Mouse (Mus musculus) liver, embryonic 14.5 days (tissue): ENCODE measurements around the gene Ubl5. TPM values are rescaled to one million over a fixed set of nuclear protein-coding genes. Genes with fewer than 3 reads are reported as not detected.

Experiments used
- ATAC-seq: fragments of 200-750 bp; cut with Nextera tagmentation; 2 replicates; pipeline ENCODE4 v1.8.0; 2017; ENCODE audit warnings: moderate number of reproducible peaks, mild to moderate bottlenecking, moderate library complexity; ENCODE audit not compliant: insufficient read depth
- DNase-seq, 3 experiments: peaks; one replicate each; pipeline ENCODE4 v3.0.0-alpha.2; 2012 to 2013; ENCODE audit warnings: low read depth in 3 of 3, low spot score in 3 of 3
- H3K27ac ChIP-seq: fragments of 300-500 bp; sonication (generic); 2 replicates; pipeline ENCODE4 v1.5.1; 2014; ENCODE audit warnings: moderate library complexity, mild to moderate bottlenecking, control low read depth, inconsistent platforms
- H3K27me3 ChIP-seq: fragments of 300-500 bp; sonication (generic); 2 replicates; pipeline ENCODE4 v1.6.1; 2014; ENCODE audit warnings: mild to moderate bottlenecking, low read length, moderate library complexity; ENCODE audit not compliant: control insufficient read depth, insufficient read depth
- H3K36me3 ChIP-seq: fragments of 300-500 bp; sonication (generic); replicated peaks from 2 replicates; pipeline ENCODE4 v1.6.1; 2014; ENCODE audit warnings: low read depth; ENCODE audit not compliant: control insufficient read depth, insufficient read depth
- H3K4me1 ChIP-seq, 2 experiments: fragments of 200-500 bp in 1 of 2; fragments of 300-500 bp in 1 of 2; sonication (generic) in 1 of 2; replicated peaks; 2 replicates each; pipeline ENCODE4 v1.6.1; 2012 to 2014; ENCODE audit warnings: antibody characterized with exemption in 1 of 2, inconsistent platforms in 1 of 2, low read length in 1 of 2; ENCODE audit not compliant: control insufficient read depth in 2 of 2, insufficient read depth in 2 of 2
- H3K4me2 ChIP-seq: fragments of 300-500 bp; sonication (generic); 2 replicates; pipeline ENCODE4 v1.6.1; 2014; ENCODE audit warnings: low read depth, mild to moderate bottlenecking, control low read depth, moderate library complexity
- H3K4me3 ChIP-seq, 2 experiments: fragments of 200-500 bp in 1 of 2; fragments of 300-500 bp in 1 of 2; sonication (generic) in 1 of 2; 2 replicates each; pipeline ENCODE4 v1.5.1; 2012 to 2014; ENCODE audit warnings: low read depth in 2 of 2, low read length in 2 of 2, mild to moderate bottlenecking in 2 of 2, control low read depth in 1 of 2, inconsistent platforms in 1 of 2, moderate library complexity in 1 of 2; ENCODE audit not compliant: insufficient read depth in 1 of 2
- H3K9ac ChIP-seq: fragments of 300-500 bp; sonication (generic); replicated peaks from 2 replicates; pipeline ENCODE4 v1.6.1; 2014; ENCODE audit warnings: mild to moderate bottlenecking, control low read depth, moderate library complexity
- H3K9me3 ChIP-seq: fragments of 300-500 bp; sonication (generic); 2 replicates; pipeline ENCODE4 v1.6.1; 2016; ENCODE audit warnings: low read length, mixed read lengths; ENCODE audit not compliant: control insufficient read depth
- CTCF ChIP-seq: IDR thresholded peaks from 2 replicates; pipeline ENCODE4 v1.5.1; 2016; ENCODE audit warnings: antibody characterized with exemption, low read depth, control low read depth
- EP300 ChIP-seq: IDR thresholded peaks from 2 replicates; pipeline ENCODE4 v1.6.1; 2016; ENCODE audit warnings: antibody characterized with exemption, low read depth
- WGBS: fragments of 180-500 bp; shearing (Covaris S2); extraction: QIAGEN DNeasy Blood & Tissue Kit; methylation state at CpG from one replicate; pipeline ENCODE4 v1.1.7; 2014; ENCODE audit not compliant: insufficient replicate concordance; 5-methylcytosine and 5-hydroxymethylcytosine counted together
- polyA plus RNA-seq, 2 experiments: library from polyadenylated mRNA; depleted of rRNA in 1 of 2; stranded (reverse) in 1 of 2; unstranded in 1 of 2; fragments of >200 nt; fragmentation: Nextera tagmentation in 1 of 2; extraction: Ambion mirVana in 1 of 2; gene quantifications; 2 replicates each; pipeline versions ENCODE4 v1.2.1 to v1.2.3; 2012 to 2014

The Ubl5 gene
- polyA plus RNA-seq, 2 experiments: 203 to 272 TPM

DNA sequence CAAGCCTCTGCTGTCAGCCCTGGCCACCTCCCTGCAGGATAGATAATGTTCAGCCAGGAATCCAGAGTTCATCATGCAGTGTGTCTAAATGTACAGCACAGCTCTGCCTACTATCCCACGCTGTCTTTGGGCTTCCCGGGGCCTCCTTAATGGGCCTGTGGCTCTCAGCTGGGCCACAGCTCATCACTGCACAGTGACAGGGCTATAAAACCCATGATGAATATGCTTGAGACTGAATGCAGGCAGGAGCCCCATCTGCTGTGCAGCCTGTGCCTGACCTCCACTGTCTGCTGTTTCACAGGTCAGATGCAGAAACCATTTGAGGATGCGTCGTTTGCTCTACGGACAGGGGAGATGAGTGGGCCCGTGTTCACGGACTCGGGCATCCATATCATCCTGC lies 20.2 kb downstream of the Ubl5 start:
- Histone ChIP-seq H3K4me3 (no peak overlapping the region), H3K4me2 (no peak overlapping the region), H3K9me3 (no peaks in the 10 kb centered on the region), H3K27ac (no peak overlapping the region), H3K36me3 (peaks cover 28% of the 10 kb centered on the region), H3K9ac (no peak overlapping the region), H3K27me3 (no peaks in the 10 kb centered on the region), H3K4me1 (peaks cover 4 to 8% of the 10 kb centered on the region in 2 experiments)
- 89% methylated on average over 8 of the region's 8 CpGs for WGBS
- DNase-seq: no peak
- TF ChIP-seq EP300 (no peak), CTCF (no peak)
- no peak for ATAC-seq

DNA sequence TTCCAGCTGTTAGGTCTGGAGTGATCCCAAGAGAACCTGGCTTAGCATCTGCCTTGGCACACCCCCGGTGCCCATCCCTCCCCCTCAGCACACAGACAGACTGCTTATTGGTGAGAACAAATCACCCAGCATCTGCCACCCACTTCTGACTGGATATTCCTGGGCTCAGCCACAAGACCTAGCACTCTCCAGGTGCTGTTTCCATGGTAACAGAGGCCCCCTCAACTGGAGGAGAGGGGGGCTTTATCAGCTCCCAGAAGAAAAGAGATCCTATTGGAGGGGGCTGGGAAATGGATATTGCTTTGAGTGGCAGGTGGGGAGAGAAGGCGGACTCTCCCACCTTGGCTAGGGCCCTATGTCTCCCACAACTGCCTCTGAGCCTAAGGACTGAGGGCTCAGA lies 21.3 kb downstream of the Ubl5 start:
- H3K9me3 ChIP-seq: no peaks in the 10 kb centered on the region
- TF ChIP-seq EP300 (no peak), CTCF (no peak)
- no peaks in the 10 kb centered on the region for H3K27me3 ChIP-seq
- WGBS: 84% methylated on average over 2 of the region's 2 CpGs
- H3K36me3 ChIP-seq: peaks cover 25% of the 10 kb centered on the region
- H3K4me1 ChIP-seq: peaks cover 4 to 8% of the 10 kb centered on the region in 2 experiments
- no peak overlapping the region for H3K4me2 ChIP-seq
- H3K9ac ChIP-seq: no peak overlapping the region
- no peak overlapping the region for H3K4me3 ChIP-seq
- DNase-seq (no peak), ATAC-seq (no peak)
- no peak overlapping the region for H3K27ac ChIP-seq

DNA sequence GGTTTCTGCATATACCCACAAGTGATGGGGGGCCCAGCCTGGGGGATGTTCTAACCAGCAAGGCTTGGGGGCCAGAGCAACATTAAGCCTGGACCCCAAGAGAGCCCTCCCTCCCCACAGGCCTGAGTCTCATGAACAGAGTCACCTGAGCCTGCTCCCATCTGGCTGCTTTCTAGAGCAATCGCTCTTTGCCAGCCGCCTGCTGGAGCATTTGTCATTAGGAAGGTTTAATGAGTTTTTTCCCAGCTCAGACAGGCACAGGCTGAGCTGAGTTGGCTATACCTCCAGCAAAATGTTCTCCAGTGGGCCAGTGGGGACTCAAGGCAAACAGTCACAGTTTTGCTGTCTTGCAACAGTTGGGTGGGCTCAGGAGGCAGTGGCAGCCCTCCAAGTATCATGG lies 21.7 kb downstream of the Ubl5 start:
- DNase-seq (no peak), ATAC-seq (no peak)
- H3K9me3 ChIP-seq: no peaks in the 10 kb centered on the region
- H3K4me1 ChIP-seq: peaks cover 4 to 8% of the 10 kb centered on the region in 2 experiments
- H3K9ac ChIP-seq: no peak overlapping the region
- TF ChIP-seq EP300 (no peak), CTCF (no peak)
- 75% methylated on average over 2 of the region's 2 CpGs for WGBS
- H3K4me3 ChIP-seq: no peak overlapping the region
- H3K27me3 ChIP-seq: no peaks in the 10 kb centered on the region
- peaks cover 22% of the 10 kb centered on the region for H3K36me3 ChIP-seq
- no peak overlapping the region for H3K4me2 ChIP-seq
- no peak overlapping the region for H3K27ac ChIP-seq

DNA sequence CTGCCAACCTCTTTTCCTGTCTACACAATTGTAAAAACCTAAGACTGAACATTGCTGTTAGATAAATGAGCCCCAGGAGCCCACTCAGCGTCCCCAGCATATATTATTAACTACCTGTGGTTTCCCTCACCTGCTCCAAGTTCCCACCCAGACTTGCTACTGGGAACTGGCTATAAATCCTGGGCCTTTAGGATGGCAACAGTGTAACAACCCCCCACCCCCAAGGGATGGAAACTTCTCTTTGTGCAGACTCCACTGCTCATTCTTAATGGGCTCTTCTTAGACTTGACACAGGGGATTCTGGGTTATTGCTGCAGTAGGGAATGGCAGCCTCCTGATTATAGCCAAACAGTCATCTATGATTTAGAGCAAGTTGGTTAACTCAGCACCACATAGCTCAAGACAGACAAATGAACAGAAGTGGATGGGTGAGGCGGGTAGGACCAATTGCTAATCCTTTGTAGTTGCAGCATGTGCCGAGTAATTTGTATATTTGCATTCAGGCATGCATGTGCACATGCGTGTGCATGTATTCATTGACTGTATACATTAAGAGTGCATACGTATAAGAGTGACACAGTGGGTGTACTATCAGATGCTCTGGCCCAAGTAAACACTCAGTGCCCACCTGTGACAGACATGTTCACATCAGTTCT lies 22.4 kb downstream of the Ubl5 start:
- H3K9me3 ChIP-seq: no peaks in the 10 kb centered on the region
- no peak for DNase-seq
- H3K4me2 ChIP-seq: no peak overlapping the region
- H3K36me3 ChIP-seq: peaks cover 20% of the 10 kb centered on the region
- no peaks in the 10 kb centered on the region for H3K27me3 ChIP-seq
- no peak overlapping the region for H3K9ac ChIP-seq
- no peak for ATAC-seq
- H3K4me3 ChIP-seq: no peak overlapping the region
- H3K27ac ChIP-seq: no peak overlapping the region
- H3K4me1 ChIP-seq: peaks cover 4 to 8% of the 10 kb centered on the region in 2 experiments
- TF ChIP-seq CTCF: no peak
- TF ChIP-seq EP300: no peak
- WGBS: 71% methylated on average over 5 of the region's 5 CpGs

DNA sequence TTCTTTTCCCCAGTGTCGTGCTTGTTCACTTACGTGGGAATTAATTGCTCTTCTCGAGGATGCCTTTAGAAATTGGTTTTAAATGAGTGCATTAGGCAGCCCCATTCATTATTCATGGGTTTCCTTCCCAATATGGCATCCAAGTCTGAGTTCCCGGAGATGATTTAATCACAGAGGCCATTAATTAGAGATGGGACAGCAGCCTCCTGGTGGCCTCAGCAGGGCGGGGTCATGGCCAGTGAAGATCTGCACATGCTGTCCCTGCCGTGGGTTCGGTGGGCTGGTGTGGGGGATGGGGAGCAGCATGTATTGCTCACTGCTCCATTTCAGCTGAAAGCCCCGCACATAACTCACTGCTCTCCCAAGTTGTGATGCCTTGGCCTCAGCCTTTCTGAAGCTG lies 23.2 kb downstream of the Ubl5 start:
- ATAC-seq (no peak), DNase-seq (no peak)
- Histone ChIP-seq H3K4me3 (no peak overlapping the region), H3K27ac (no peak overlapping the region), H3K4me1 (peaks cover 4 to 8% of the 10 kb centered on the region in 2 experiments), H3K9ac (no peak overlapping the region), H3K27me3 (no peaks in the 10 kb centered on the region), H3K4me2 (no peak overlapping the region), H3K9me3 (no peaks in the 10 kb centered on the region), H3K36me3 (peaks cover 20% of the 10 kb centered on the region)
- WGBS: 32% methylated on average over 8 of the region's 8 CpGs
- TF ChIP-seq CTCF (no peak), EP300 (no peak)
